10 mouse cellular contexts compared by ENCODE assay signal in genomic region chr10:14195778-14196650, GRCm38 (mm10).
A peak's percentile ranks its signal among the peaks of the same experiment; 100 is the strongest.
DNase-seq lines count a peak whose midpoint lies in the region; ATAC-seq lines count a peak whose summit lies in the region.
"Had no signal": no experiment of that assay in that cellular context is flagged by ENCODE, and none has a peak within 500 bp of the region (broad histone marks: within the 10 kb centered on the region; RNA-seq: fewer than 3 reads in every experiment).

No protein-coding gene starts in this region.

- ATAC-seq in neural tube, embryonic 11.5 days (ENCODE audit: insufficient read depth, low FRiP score, low TSS enrichment): peak; percentile 56; the same call in 1 of the 2 replicates
- ATAC-seq in hindbrain, embryonic 16.5 days: peak; percentile 61
- ATAC-seq in activated CD4-positive, CD25-positive, alpha-beta regulatory T cell, adult 4 months: no peak

- no peaks in the 10 kb centered on the region for H3K27me3 ChIP-seq in neural tube, embryonic 11.5 days (ENCODE audit: control insufficient read depth, insufficient read depth, low read length)
- H3K27me3 ChIP-seq in hindbrain, embryonic 16.5 days (replicated peaks; ENCODE audit: control insufficient read depth, insufficient read depth, low read length): no peaks in the 10 kb centered on the region
- H3K27me3 ChIP-seq: stomach, embryonic 15.5 days had no signal

- no peaks in the 10 kb centered on the region for H3K36me3 ChIP-seq in neural tube, embryonic 11.5 days (ENCODE audit: control insufficient read depth, insufficient read depth, low read length)
- H3K36me3 ChIP-seq in hindbrain, embryonic 16.5 days (ENCODE audit: control insufficient read depth, insufficient read depth, low read length): no peaks in the 10 kb centered on the region
- H3K36me3 ChIP-seq: stomach, embryonic 15.5 days had no signal

- H3K9ac ChIP-seq in neural tube, embryonic 11.5 days (ENCODE audit: low read length): no peak overlapping the region
- H3K9ac ChIP-seq in hindbrain, embryonic 16.5 days (ENCODE audit: low read depth, low read length): no peak overlapping the region
- H3K9ac ChIP-seq: stomach, embryonic 15.5 days had no signal

- no peak overlapping the region for H3K4me2 ChIP-seq in neural tube, embryonic 11.5 days (ENCODE audit: low read depth)
- H3K4me2 ChIP-seq in hindbrain, embryonic 16.5 days (ENCODE audit: low read length): no peak overlapping the region
- H3K4me2 ChIP-seq: stomach, embryonic 15.5 days had no signal

- no peaks in the 10 kb centered on the region for H3K9me3 ChIP-seq in neural tube, embryonic 11.5 days (ENCODE audit: control insufficient read depth, low read length)
- H3K9me3 ChIP-seq in hindbrain, embryonic 16.5 days (ENCODE audit: control insufficient read depth, low read length): no peaks in the 10 kb centered on the region
- H3K9me3 ChIP-seq: stomach, embryonic 15.5 days had no signal

- intact Hi-C loops in left cerebral cortex, postnatal 10 days (cut with DNase I): loop anchor here (5.0 to 10.0 kb wide), 3 partner anchors 126 to 631 kb away; partner anchors contain the start of gene Hivep2

- whole genome bisulfite sequencing in neural tube, embryonic 11.5 days: 71% methylated on average over 17 of the region's 17 CpGs
- 57% methylated on average over 17 of the region's 17 CpGs for WGBS in hindbrain, embryonic 16.5 days

- DNase-seq in neural tube, embryonic 11.5 days (ENCODE audit: low spot score): no peak
- no peak for DNase-seq in neural tube, embryonic 10.5 days (ENCODE audit: extremely low spot score, low spot score)
- peak; percentile 65 to 73 for DNase-seq in left cerebral cortex, postnatal 10 days (ENCODE audit: extremely low spot score in 1 of 2, low spot score in 2 of 2)
- DNase-seq in right cerebral cortex, postnatal 36 days (ENCODE audit: low spot score in 2 of 2): peak; percentile 75 to 85
- no peak for DNase-seq in thymus, postnatal 14 days
- no peak for DNase-seq in cerebellum, adult 9-11 months
- DNase-seq: cerebellum, adult 11 months had no signal

- 0 out of 2 replicates have a peak, but pooled peaks cover 3% of the 10 kb centered on the region for H3K4me1 ChIP-seq in neural tube, embryonic 11.5 days (ENCODE audit: control insufficient read depth, insufficient read depth, low read length)
- H3K4me1 ChIP-seq in hindbrain, embryonic 16.5 days (ENCODE audit: control insufficient read depth, insufficient read depth, low read depth, low read length): no peaks in the 10 kb centered on the region; the same call in 1 of the 2 replicates
- H3K4me1 ChIP-seq: stomach, embryonic 15.5 days had no signal

- H3K4me3 ChIP-seq in neural tube, embryonic 11.5 days (ENCODE audit: low read depth, low read length): no peak overlapping the region
- H3K4me3 ChIP-seq in hindbrain, embryonic 16.5 days (ENCODE audit: low read length): no peak overlapping the region
- H3K4me3 ChIP-seq: stomach, embryonic 15.5 days had no signal

- no peak overlapping the region for H3K27ac ChIP-seq in neural tube, embryonic 11.5 days (ENCODE audit: low read depth, low read length)
- no peak overlapping the region for H3K27ac ChIP-seq in hindbrain, embryonic 16.5 days (ENCODE audit: low read depth, low read length)
- H3K27ac ChIP-seq: stomach, embryonic 15.5 days had no signal

Comparison
In these comparisons a context has a peak if more than half of its experiments do, and no peak if none do; other contexts are left out.
1. DNase-seq: peak in left cerebral cortex, postnatal 10 days (2 of 2) and right cerebral cortex, postnatal 36 days (2 of 2); none in neural tube, embryonic 11.5 days (single experiment), neural tube, embryonic 10.5 days (single experiment), thymus, postnatal 14 days (single experiment) and cerebellum, adult 9-11 months (single experiment).